Mouse (Mus musculus): ENCODE results near the gene Fam135a.

- no peak for TF ChIP-seq POLR2A (IDR thresholded peaks at IDR 0.05; ENCODE audit: low read depth, low read length)
- no peak for TF ChIP-seq CTCF (IDR thresholded peaks at IDR 0.05; ENCODE audit: extremely low read depth, insufficient read depth, insufficient read length, insufficient replicate concordance)
Observed at GRCm38 (mm10) chr1:24100870-24101358, 773 bp upstream of the Fam135a start.

Data from spleen, adult 2 months (tissue).